Mouse (Mus musculus) liver, adult 10 weeks (tissue): ENCODE data around the gene Vps9d1. TPM values are rescaled to one million over a fixed set of nuclear protein-coding genes. Genes with fewer than 3 reads are reported as not detected.

Source experiments
- polyA plus RNA-seq: library from polyadenylated mRNA; stranded (reverse); fragments of 350-450 nt; fragmentation: Illumina TruSeq; extraction: RNeasy Lipid Tissue Mini Kit (QIAGEN cat#74804); gene quantifications from one replicate; pipeline ENCODE4 v1.2.3, GENCODE M21; 2014; ENCODE audit warnings: low read depth, low replicate concordance

Vps9d1 gene
- 1.0 TPM for polyA plus RNA-seq

GRCm38 (mm10) chr8:123254099-123254885, at the start of gene Vps9d1, which contains the start of gene Zfp276:
TSS of gene Vps9d1 (minus strand) at chr8:123254348.
TSS of gene Zfp276 (plus strand) at chr8:123254195.

DNA sequence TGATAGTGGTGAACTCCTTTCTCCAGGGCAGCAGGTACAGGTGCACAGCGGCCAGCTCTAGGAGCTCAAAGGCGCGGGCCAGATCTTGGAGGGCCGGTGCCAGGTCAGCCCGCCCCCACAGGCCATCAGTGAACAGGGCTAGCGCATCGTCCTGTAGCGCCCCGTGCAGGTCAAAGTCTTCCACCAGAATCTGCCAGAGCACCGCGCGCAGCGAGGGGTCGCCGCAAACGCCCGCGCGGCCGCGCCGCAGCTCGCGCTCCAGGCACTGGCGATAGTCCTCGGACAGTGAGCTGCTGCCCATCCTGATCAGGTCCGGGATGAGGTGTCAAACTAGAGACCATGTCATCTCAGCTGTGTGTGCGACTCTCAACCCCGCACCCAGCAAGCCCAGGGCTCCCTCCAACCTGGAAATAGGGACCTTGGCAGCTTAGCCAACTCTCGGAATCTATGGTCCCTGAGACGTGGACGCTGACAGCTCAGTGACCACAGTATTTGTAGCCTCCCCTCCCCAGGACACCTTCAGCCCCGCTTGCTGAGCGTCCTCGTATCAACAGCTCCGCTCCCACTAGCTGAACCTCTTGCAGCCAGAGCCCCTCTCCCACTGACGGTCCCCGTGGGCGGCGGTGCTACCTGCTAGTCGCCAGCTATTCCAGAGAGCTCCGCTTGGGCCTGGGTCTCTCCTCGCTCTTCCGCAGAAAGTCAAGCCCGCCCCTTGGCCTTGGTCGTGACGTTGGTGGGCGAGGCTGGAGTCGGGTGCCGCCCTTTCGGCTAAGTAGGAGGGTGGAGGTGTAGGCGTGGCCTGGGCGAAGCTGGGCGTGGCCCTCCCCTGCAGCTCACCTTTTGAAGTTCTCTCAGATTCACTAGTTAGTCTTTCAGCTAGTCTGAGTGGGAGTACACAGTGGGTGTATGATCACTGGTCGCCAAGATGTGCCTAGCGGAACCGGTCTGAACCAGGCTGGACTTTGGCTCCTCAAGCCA, 18.3 kb downstream of the Vps9d1 start, which contains the start of gene Spata2l:
TSS of gene Spata2l (minus strand) at position 714 of the 978 bp plus-strand sequence.

DNA sequence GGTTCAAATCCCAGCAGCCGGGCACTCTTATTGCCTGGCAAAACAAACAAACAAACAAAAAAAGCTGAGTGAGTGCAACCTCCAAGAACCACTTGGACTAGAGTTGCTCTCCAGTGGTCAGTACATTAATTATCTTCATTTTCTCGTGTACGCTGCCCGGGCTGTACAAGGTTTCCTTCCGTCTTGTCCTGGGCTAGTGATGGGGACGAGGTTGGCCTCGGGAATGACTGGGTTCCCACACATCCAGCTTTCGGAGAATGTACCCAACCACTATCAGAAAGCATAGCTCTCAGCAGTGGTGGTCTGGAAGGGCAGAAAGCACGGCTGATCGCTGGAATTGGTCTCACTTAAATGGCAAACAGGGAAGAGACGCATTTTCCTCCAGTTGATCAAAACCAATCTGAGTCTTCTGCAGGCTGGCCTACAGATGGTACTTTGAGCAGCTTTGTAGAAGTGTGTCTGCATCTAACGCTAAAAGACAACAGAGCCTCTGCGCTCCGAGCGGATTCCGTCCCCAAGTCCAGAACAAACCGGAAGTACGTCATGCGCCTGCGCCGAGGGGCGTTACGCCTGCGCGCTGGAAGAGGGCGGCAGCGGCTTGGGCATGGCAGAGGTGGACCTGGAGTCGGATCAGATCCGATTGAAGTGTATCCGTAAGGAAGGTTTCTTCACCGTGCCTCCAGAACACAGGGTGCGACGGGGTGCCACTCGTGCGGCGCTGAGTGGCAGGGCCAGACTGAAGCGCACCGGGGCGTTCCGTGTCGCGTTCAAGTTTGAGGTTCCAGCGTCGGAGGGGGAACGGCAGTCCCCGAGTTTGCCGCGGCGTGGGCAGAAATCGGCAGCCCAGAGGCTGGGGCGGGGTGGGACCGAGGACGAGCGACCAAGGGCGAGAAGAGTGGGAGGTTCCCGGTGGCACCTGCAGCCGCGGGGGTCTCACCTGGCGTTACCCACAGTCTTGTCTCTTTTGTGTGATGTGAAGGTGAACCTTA, 29.6 kb downstream of the Vps9d1 start, which contains the start of gene Cdk10:
TSS of gene Cdk10 (plus strand) at position 565 of the 989 bp plus-strand sequence.

GRCm38 (mm10) chr8:123212321-123213117, 41.6 kb downstream of the Vps9d1 start, which contains the start of the genes Chmp1a and Spata33:
TSS of gene Chmp1a (minus strand) at chr8:123212763.
TSS of gene Spata33 (plus strand) at chr8:123212832.

Other genes starting within 250 kb of the Vps9d1 start
- 13.5 TPM for gene Ankrd11, start 212.1 kb downstream of the Vps9d1 start, polyA plus RNA-seq
- 8.2 TPM for gene Spg7, start 191.4 kb downstream of the Vps9d1 start, polyA plus RNA-seq
- gene Rpl13, start 152.0 kb downstream of the Vps9d1 start, polyA plus RNA-seq: 51.4 TPM
- not detected for gene Cpne7, start 137.0 kb downstream of the Vps9d1 start, polyA plus RNA-seq
- 10.7 TPM for gene Sult5a1, start 96.0 kb downstream of the Vps9d1 start, polyA plus RNA-seq
- gene Dpep1, start 68.1 kb downstream of the Vps9d1 start, polyA plus RNA-seq: 0.34 TPM
- gene Chmp1a, start 41.6 kb downstream of the Vps9d1 start, polyA plus RNA-seq: 7.1 TPM
- 0.24 TPM for gene Spata33, start 41.5 kb downstream of the Vps9d1 start, polyA plus RNA-seq
- 3.7 TPM for gene Cdk10, start 29.5 kb downstream of the Vps9d1 start, polyA plus RNA-seq
- 1.1 TPM for gene Spata2l, start 18.1 kb downstream of the Vps9d1 start, polyA plus RNA-seq
- gene Zfp276, start 153 bp downstream of the Vps9d1 start, polyA plus RNA-seq: 1.6 TPM
- gene Fanca, start 64.2 kb upstream of the Vps9d1 start, polyA plus RNA-seq: not detected
- not detected for gene Spire2, start 78.4 kb upstream of the Vps9d1 start, polyA plus RNA-seq
- 102 TPM for gene Tcf25, start 119.4 kb upstream of the Vps9d1 start, polyA plus RNA-seq
- gene Mc1r, start 152.8 kb upstream of the Vps9d1 start, polyA plus RNA-seq: not detected
- not detected for gene Tubb3, start 157.1 kb upstream of the Vps9d1 start, polyA plus RNA-seq
- gene Def8, start 169.2 kb upstream of the Vps9d1 start, polyA plus RNA-seq: 5.8 TPM
- 8.9 TPM for gene Afg3l1, start 223.6 kb upstream of the Vps9d1 start, polyA plus RNA-seq